Mouse (Mus musculus): ENCODE data around the gene Mup7.
"Not testable (repeated sequence)": the region's sequence is repeated elsewhere in the genome, so short reads cannot be mapped to it uniquely, and the experiment has no call there.

The Mup7 gene

DNA sequence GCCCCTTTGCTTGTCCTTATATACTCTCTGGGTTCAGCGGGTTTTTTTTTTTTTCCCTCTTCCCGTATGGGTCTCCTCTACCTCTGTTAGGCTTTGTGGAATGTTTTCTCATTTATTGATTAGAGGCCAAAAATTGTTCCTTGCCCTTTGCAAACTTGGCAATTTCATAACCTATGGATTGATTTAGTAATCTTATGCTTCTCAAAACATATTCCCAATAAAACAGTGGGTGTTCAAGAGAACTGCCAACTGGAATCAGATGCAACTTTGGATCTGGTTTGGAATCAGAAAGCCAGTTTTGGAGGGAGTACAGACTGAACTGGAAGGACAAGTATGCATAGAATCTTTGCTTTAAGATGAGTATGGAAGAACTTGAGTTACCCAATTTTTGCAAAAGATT, at the start of gene Mup7:
TSS of gene Mup7 (minus strand) at position 101 of the 400 bp plus-strand sequence.
- DNase-seq (ENCODE audit: low spot score) = not testable (repeated sequence)

DNA sequence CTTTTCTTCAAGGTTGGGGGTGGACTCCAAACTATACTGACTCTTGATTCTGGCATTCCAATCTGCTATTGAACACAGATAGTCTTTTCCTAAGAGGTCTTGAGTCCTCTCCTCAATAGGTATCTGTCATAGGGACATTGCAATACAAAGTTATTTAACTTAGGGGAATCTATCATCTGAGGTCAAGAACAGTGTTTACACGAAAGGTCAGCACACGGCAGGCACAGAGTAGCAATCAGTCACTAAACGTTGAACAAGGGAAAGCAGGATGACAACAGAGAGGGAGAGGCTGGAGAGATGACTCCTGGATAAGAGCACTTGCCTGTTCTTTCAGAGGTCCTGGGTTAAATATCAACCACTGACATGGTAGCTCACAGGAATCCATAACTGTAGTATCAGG, 9.6 kb upstream of the Mup7 start:
- not testable (repeated sequence) for DNase-seq (ENCODE audit: low spot score)

DNA sequence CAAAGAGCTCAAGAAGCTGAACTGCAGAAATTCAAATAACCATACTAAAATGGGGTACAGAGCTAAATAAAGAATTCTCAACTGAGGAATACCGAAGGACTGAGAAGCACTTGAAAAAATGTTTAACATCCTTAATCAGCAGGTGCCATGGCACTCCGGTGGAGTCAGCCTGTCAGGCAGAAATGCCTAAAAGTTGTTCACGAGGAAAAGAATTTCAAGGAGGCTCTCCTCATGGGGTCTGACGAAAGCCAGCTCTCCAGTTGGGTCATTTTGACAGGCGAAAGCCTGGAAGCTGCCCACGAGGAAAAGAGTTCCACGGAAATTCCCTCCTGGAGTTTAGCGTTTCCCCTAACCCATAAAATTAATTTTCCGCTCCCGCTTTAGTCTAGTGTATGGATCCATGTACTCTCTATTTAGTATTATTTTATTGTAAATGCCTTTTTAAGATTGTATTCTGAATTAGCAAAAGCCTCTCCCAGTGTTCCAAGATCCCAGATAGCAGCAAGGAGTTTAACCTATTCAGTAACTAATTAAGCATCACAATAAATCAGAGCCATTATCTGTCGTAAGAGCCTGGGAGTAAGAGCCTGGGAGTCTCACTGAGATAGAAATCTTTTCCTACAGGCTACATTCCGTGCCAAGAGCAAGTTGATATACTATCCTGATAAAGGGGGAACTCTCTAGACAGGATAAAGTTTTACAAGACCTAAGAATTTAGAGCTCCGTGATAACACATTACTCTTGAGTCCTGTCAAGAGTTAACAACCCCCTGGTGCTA, 40.8 kb downstream of the Mup7 start:
- DNase-seq (ENCODE audit: low spot score) = not testable (repeated sequence)

DNA sequence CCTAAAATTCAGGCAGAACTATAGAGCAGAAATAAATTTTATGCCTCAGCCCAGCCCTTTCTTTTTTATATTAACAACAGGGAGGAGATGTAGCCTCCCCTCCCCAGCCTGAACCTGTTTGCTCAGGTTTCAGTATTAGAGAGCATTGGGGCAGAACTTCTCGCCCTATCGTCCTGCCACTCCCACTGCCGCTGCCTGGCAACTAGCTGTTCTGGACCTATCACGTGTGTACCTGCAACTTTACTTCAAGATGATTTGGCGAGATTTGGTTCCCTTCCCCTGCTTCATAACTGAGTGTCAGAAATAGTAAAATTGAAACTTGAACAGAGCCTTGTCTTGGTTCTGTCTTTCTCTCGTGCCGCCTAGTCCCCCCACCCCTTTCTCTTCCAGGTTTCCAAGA, 50.1 kb downstream of the Mup7 start:
- not testable (repeated sequence) for DNase-seq (ENCODE audit: low spot score)
